Mouse (Mus musculus) heart, adult 2 months (tissue): ENCODE data around the gene Gnb1l.

Experiments
- CTCF ChIP-seq: fragments of 200-600 bp; IDR thresholded peaks from 2 replicates; pipeline ENCODE4 v1.8.1; 2022; ENCODE audit warnings: antibody characterized with exemption, mild to moderate bottlenecking, moderate library complexity
- POLR2A ChIP-seq: fragments of 200-500 bp; IDR thresholded peaks from 2 replicates; pipeline ENCODE4 v1.6.1; 2011; ENCODE audit warnings: mild to moderate bottlenecking, low read depth, low read length, control low read depth; ENCODE audit not compliant: insufficient read depth

- TF ChIP-seq CTCF: no peak
- no peak for TF ChIP-seq POLR2A
Observed at GRCm38 (mm10) chr16:18589080-18589621, 90.6 kb downstream of the Gnb1l start.
